Mouse (Mus musculus): ENCODE data around the gene Zic2.
"Not testable (repeated sequence)": the region's sequence is repeated elsewhere in the genome, so short reads cannot be mapped to it uniquely, and the experiment has no call there.

Zic2 gene

GRCm38 (mm10) chr14:122461966-122462365, 13.3 kb upstream of the Zic2 start:
- no peak for DNase-seq (ENCODE audit: low spot score)

DNA sequence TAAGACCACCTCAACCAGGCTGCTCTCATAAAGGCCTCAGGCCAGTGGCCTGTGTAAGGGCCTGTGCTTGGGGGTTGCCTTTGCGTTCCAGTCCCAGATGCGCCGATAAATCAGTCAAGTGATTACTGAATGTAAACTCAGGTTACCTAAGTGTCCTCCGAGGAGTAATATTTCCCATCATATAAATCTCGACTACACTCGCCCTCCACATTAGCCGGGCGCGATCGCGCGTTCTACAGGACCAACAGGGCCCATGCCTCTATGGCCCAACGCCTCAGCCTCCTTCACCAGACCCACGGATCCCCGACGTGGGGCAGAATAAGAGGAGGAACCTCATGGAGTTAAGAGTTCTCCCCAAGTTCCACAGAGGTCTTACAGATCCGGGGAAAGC, 12.6 kb upstream of the Zic2 start:
- no peak for DNase-seq (ENCODE audit: low spot score)

DNA sequence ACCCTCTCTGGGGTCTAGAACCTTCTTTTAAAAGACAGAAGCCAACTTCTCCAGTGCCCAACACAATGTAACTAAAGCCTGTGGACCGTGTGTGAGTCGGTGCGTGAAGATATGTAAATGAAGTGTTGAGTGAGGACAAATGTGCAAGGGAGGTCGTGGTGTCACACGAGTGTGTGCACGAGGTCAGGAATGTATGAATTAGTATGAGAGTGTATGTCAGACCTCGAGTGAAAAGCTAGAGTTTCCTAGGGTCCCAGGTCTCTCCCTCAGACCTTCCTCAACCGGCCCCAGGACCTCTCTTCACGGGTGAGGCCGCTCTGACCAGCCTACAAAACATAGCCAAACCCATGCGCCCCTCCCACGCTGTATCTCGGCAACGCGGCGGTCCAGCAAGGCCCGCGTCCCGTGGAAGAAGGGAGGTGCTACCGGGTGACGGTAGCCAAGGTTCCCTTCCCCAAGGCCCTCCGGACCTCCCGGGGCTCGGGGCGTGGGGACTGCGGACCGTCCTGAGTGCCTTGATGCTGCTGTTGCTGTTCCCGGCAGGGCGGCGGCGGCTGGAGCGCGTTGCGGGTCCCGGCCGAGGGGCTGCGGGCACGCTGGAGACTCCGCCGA, 12.0 kb upstream of the Zic2 start:
- DNase-seq (ENCODE audit: low spot score): no peak

GRCm38 (mm10) chr14:122463734-122464341, 11.4 kb upstream of the Zic2 start:
- not testable (repeated sequence) for DNase-seq (ENCODE audit: low spot score)

- DNase-seq (ENCODE audit: low spot score): no peak
These were observed 10.9 kb upstream of the Zic2 start for GRCm38 (mm10) chr14:122464351-122464762.

- no peak for DNase-seq (ENCODE audit: low spot score)
These were observed 10.2 kb upstream of the Zic2 start, which contains the start of gene Zic5 for GRCm38 (mm10) chr14:122464763-122465741. Gene Zic5, minus strand, starts transcription at chr14:122465677.

- no peak for DNase-seq (ENCODE audit: low spot score)
These were observed 9.2 kb upstream of the Zic2 start for GRCm38 (mm10) chr14:122465931-122466490.

- DNase-seq (ENCODE audit: low spot score): no peak
These were observed 8.4 kb upstream of the Zic2 start for GRCm38 (mm10) chr14:122466756-122467362.

GRCm38 (mm10) chr14:122467926-122468841, 7.1 kb upstream of the Zic2 start:
- DNase-seq (ENCODE audit: low spot score): no peak

DNA sequence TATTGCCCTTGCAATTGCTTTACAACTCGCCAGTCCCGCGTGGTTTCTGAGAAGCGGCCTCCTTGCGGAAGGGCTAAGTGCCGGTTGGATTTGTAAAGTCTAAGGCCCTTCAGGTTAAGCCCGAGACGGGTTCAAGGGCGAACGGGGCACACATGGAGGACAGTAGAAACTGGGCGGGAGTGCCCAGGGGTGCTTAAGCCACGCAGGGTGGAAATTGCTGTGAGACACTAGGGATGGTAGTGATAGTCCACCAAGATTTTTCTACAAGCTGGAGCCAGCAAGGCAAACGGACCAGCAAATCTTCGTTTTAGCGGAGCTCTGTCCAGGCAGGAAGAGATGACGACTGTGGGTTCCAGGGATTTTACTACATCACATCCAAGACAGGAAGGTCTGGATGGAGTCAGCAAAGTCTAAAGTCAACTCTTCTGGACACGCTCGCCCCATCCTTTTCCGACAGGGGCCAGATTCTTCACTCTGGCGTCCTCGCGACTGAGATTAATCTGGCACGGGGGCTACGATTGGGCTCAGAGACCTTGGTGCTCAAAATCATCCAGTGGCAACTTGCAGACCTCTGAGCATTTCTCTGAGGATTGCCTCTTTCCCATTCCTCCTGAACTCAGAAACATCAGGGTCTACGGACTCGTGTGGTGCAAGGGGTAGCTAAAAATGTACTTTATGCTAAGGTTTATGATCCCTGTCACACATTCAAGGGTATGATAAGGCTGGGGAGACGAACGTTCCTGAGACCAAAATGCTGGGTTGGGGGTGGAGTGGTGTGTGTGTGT, 6.1 kb upstream of the Zic2 start:
- no peak for DNase-seq (ENCODE audit: low spot score)

- DNase-seq (ENCODE audit: low spot score): no peak
These were observed 3.7 kb upstream of the Zic2 start for GRCm38 (mm10) chr14:122471449-122472085.

GRCm38 (mm10) chr14:122472161-122472560, 3.1 kb upstream of the Zic2 start:
- DNase-seq (ENCODE audit: low spot score): no peak

- no peak for DNase-seq (ENCODE audit: low spot score)
These were observed 2.6 kb upstream of the Zic2 start for GRCm38 (mm10) chr14:122472647-122473046.

- no peak for DNase-seq (ENCODE audit: low spot score)
These were observed 2.0 kb upstream of the Zic2 start for GRCm38 (mm10) chr14:122473211-122473751.

DNA sequence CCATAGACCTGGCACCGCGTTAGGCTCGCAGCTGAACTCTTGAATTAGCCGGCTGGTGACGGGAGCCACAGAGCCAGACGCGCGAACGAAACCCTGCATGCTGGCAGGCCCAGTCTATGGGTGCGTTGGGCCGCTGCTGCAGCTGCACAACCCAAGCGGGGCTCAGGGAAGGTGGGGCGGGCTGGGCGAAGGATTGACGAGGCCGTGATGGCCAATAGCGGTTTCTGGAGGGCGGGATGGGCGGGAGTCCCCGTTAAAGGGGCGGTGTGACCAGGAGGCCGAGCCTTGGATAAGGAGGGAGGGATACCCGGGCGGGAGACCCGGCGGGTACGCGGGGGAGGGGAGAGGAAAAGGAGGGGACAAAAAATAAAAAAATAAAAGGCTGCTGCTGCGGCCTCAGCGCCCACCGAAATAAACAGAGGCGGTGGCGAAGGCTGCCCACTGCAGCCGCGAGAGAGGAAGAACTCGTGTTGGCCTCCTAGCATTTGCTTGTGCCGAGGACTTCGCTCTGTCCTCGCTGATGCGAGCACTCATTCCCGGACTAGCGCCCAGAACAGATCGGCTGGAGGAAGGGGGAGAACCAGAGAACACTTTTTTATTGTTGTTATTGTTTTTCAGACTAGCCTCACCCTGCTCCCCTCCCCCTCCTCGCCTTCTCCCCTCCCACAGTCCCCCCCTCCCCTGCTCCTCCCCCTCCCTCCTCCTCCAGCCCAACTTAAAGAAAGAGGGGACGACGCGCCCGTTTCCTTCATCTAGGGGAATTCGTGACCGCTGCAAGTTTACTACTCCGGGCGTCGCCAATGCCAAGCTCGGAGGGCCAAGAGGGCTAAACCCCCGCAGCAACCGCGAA, 969 bp upstream of the Zic2 start:
- no peak for DNase-seq (ENCODE audit: low spot score)

- no peak for DNase-seq (ENCODE audit: low spot score)
These were observed 364 bp downstream of the Zic2 start for GRCm38 (mm10) chr14:122475557-122476040.

GRCm38 (mm10) chr14:122476041-122476821, 996 bp downstream of the Zic2 start:
- DNase-seq (ENCODE audit: low spot score): no peak

All from ovary, postnatal 14 days (tissue).